Mouse (Mus musculus): Measurements from ENCODE around the gene Cib3.

- TF ChIP-seq CTCF (IDR thresholded peaks at IDR 0.05; ENCODE audit: borderline replicate concordance, extremely low read depth, insufficient read depth, insufficient read length) (no peak), POLR2A (IDR thresholded peaks at IDR 0.05; ENCODE audit: borderline replicate concordance, extremely low read depth, insufficient read depth, insufficient read length, poor library complexity, severe bottlenecking) (no peak)
Measured at GRCm38 (mm10) chr8:72158096-72158495, 54.5 kb downstream of the Cib3 start.
